Mouse (Mus musculus) erythroid progenitor cell, adult 5-6 weeks (primary cell): Measurements from ENCODE around the gene Coro1c. TPM values are rescaled to one million over a fixed set of nuclear protein-coding genes. Genes with fewer than 3 reads are reported as not detected.

Source experiments
- ATAC-seq: replicated peaks from 2 replicates; pipeline ENCODE4 v1.8.0; 2016; ENCODE audit warnings: moderate number of reproducible peaks, mild to moderate bottlenecking, moderate TSS enrichment, inconsistent platforms; ENCODE audit not compliant: poor library complexity, low FRiP score, severe bottlenecking
- total RNA-seq, 2 experiments: library from RNA; stranded (forward) in 1 of 2; stranded (reverse) in 1 of 2; fragments of 150-400 nt in 1 of 2; fragments of 186-747, 209-891 nt in 1 of 2; gene quantifications; 2 replicates each; pipeline versions ENCODE4 v1.2.3 to v1.2.4; 2015 to 2017; ENCODE audit warnings: low replicate concordance in 2 of 2

The Coro1c gene
- total RNA-seq (2015; ENCODE audit: low replicate concordance) (32.7 and 52.3 TPM in 2 replicates), total RNA-seq (2017; ENCODE audit: low replicate concordance) (43.4 and 52.9 TPM in 2 replicates)

- ATAC-seq = peak; percentile 84
These were observed at the start of gene Coro1c for GRCm38 (mm10) chr5:113908592-113909441. TSS of gene Coro1c (minus strand) at chr5:113908758.

- 0 out of 2 replicates have a peak, but pooled peaks have one; percentile 42 for ATAC-seq
These were observed 48.0 kb upstream of the Coro1c start for GRCm38 (mm10) chr5:113956510-113956909.

DNA sequence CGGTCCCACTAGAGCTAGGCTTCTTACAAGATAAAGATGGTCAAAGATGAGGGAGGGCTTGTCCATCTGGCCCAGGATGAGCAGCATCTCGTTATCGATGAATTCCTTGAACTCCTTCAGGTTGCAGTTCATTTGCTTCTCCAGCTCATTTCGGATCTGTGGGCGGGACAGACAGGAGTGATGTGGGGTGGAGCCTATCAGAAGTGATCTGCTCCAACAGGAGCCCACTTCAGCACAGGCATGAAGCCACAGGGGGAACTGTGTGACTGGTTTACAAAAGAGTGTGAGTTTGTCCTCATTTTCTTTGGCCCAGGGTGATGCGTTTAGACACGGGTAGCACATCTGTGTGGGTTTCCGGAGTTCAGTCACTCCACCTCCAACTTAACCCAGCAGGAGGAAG, 47.1 kb upstream of the Coro1c start:
- no peak for ATAC-seq

DNA sequence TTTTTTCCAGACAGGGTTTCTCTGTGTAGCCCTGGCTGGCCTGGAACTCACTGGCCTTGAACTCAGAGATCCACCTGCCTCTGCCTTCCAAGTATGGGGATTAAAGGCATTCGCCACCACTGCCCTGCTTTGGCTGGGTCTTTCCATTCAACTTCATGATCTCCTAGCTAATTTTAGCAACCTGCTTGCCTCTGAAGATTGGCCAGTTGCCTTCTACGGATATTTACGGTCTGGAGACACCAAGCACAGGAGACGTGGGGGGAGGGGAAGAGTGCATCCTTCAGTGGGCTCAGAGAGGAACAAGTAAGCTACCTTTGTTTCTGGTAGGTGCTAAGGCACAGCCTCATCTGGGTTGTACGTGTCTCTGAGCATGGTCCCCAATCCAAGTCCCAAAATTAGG, 46.7 kb upstream of the Coro1c start:
- no peak for ATAC-seq

- peak; percentile 66 for ATAC-seq
These were observed 45.9 kb upstream of the Coro1c start for GRCm38 (mm10) chr5:113954421-113954820.

GRCm38 (mm10) chr5:113952519-113952918, 44.0 kb upstream of the Coro1c start:
- no peak for ATAC-seq

- ATAC-seq = peak; percentile 78
These were observed 43.1 kb upstream of the Coro1c start for GRCm38 (mm10) chr5:113951693-113952071.

- peak; percentile 46 for ATAC-seq
These were observed 42.5 kb upstream of the Coro1c start for GRCm38 (mm10) chr5:113950786-113951692.

DNA sequence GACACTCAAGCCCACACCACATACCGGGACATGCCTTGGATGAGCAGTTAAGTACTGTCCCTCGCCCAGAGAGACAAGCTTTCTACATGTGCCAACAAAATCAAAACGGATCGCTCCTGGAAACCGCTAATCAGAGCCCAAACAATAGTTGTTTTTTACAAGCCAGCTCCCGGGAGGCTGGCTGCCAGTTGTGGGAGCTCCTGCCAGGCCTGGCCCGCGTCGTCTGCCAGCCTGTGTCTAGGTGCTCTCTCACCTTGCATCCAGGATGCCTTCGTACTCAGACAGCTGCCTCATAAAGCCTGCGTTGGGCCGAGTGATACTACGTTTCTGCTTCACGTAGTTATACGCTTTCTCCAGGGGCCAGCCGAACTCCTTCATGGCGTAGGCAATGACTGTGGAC, 41.6 kb upstream of the Coro1c start:
- no peak for ATAC-seq

GRCm38 (mm10) chr5:113947280-113947679, 38.7 kb upstream of the Coro1c start:
- no peak for ATAC-seq

DNA sequence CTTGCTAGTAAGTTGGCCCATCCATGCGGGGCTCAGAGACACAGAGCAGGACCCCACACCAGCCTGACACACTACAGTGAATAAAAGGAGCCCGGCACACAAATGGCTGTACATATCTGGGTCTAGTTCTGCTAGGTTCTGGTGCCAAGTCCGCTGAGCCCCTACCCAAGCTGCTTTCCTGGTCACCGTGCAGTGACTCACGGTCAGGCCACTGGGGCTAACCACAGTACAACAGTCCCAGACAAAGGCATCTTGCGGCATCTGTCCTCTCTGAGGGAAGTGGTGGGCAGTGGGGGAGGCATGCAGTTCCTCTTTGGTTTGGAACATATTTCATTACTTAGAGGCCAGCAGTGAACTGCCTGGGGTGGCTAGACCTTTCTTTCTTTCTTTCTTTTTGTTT, 36.6 kb upstream of the Coro1c start:
- ATAC-seq = no peak

DNA sequence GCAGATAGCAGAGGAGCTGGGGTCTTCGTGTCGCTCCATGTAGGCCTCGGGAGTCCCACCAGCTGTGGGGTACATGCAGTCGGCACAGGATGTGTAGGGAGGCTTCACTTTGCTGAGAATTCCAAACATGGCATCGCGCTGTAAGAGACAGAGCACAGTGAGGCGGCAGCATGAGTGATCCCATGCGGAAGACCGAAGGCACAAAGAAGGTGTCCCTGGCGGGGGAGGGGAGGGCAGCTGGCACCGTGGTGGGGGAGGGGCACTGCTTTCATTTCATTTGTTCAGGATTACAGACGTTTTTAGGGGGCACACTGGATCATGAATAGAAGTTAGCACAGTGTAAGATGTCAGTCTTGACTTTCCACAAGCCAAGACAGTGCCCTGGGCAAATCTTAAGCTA, 34.8 kb upstream of the Coro1c start:
- no peak for ATAC-seq

GRCm38 (mm10) chr5:113942580-113942979, 34.0 kb upstream of the Coro1c start:
- ATAC-seq = peak; percentile 39; the same call in 1 of the 2 replicates

DNA sequence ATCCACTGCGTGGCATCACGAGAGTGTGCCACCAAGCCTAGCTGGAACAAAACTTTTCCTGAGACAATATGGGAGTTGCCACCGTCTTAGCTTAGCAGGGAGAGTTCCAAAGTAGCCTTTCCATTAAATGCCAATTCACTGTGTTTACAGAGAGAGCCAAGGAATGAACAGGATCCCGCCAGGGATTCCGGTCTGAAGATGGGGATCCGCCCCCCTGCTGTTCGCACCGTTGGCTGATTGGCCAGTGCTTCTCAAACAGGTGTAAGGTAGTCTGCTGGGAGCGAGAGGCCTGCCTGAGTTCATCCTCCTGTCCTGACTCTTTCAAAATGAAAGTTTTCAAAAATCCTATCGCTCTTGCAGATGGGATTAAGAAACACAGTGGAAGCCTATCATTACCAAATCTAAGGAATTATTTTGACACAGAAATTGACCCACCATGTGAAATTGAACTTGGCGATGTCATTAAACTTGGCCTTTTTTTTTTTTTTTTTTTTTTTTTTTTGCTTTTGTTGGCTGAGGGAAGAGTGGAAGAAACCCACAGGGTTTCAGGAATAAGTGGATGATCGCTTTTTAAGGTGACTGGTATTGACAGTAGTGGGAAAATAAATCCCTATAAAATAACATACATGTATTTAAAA, 30.8 kb upstream of the Coro1c start:
- ATAC-seq = no peak

- ATAC-seq = no peak
These were observed 29.1 kb upstream of the Coro1c start for GRCm38 (mm10) chr5:113937650-113938049.

DNA sequence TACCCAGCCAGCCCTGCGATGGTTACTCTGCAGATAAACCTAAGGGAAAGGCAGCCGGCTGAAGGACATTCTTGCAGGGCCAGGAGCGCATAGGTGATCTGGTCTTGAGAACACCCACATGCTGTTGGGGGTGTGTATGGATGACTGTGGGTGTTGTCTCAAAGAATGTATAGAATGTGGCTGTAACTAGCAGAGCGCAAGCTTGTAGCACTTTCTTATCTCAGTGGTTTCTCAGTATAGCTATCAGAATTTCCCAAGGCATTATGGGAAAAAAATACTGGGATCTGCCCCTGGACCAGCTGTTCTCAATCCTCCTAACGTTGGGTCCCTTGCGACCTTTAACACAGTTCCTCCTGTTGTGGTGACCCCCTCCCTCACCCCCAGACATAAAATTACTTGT, 25.3 kb upstream of the Coro1c start:
- ATAC-seq = no peak

DNA sequence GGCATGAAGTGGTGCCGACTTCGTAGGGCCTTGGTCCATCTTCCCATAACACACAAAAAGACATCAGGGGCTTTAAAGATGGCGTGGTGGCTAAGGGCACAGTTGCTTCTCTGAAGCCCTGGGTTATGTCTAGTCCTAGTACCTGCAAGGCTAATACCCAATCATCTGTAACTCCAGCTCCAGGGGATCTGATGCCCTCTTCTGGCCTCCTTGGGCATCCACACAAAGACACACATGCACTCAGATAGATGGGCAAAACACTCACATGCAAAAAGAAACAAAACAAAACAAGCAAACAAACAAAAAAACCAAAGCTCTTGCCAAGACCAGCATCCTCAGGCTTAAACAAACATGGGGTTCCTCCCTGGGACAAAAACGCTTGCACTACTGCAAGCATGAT, 24.9 kb upstream of the Coro1c start:
- no peak for ATAC-seq

DNA sequence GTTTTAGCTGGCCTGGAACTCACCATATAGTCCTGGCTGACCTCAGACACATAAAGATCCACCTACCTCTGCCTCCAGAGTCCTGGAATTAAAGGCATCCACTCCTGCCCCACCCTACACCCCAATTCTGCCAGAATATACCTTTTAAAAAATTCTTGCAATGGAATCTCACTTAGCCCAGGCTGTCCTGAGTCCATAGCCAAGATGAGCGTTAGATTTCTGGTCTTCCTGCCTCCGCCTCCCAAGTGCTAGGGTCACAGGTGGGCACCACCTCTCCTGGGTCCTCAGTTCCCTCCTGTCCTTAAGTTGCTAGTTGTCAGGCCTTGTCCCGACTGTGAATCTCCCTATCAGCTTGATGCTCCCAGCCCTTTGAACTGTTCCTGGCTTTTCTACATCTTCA, 23.8 kb upstream of the Coro1c start:
- no peak for ATAC-seq

- no peak for ATAC-seq
These were observed 22.4 kb upstream of the Coro1c start for GRCm38 (mm10) chr5:113930648-113931609.
